Mouse (Mus musculus): Measurements from ENCODE around the gene Tbc1d8.

The Tbc1d8 gene

DNA sequence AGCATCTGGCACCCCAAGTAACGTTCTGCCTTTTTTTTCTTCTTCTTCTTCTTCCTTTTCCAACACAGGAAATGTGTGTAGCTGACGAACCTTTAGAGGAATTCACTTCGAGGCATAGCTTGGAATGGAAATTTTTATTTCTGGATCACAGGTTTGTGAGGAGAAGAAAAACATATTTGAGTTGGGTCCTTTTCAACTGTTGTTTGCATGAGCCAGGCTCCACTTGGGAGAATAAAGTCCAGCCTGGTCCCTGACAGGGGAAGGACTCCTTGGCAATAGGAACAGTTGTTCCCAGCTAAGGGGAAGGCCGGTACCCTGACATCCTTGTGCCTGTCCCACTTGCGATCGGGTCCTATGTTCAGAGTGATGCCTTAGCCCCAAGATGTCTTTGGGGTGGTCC is 153.3 kb downstream of the Tbc1d8 start:
- DNase-seq (ENCODE audit: extremely low read depth, insufficient read length, low spot score): no peak

DNA sequence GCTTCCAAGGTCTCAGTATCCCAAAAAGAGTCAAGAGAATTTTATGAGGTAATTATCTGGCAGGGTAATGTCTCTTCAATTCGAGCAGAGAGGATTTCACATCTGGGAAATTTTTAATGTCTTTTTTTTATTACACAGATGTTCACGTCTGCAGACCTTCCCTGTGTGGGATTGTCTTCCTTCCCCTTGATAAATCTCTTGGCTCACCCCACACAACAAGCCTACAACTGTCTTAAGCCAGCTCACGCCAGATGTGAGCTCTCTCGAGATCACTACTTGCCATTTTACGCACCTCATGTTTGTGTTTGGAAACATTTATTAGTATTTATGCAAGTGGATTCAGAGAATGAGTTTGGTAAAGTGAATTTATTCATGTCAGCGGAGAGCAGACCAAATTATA is 156.6 kb downstream of the Tbc1d8 start:
- DNase-seq (ENCODE audit: extremely low read depth, insufficient read length, low spot score): no peak
